Mouse (Mus musculus) MEL (cell line): Measurements from ENCODE around the gene Paqr5. TPM values are rescaled to one million over a fixed set of nuclear protein-coding genes. Genes with fewer than 3 reads are reported as not detected.

Source experiments
- DNase-seq: peaks from one replicate; pipeline ENCODE4 v3.0.0; 2011; ENCODE audit warnings: low read depth, low spot score
- H3K27ac ChIP-seq: 2 replicates; pipeline ENCODE4 v1.5.1; 2012; ENCODE audit warnings: low read depth, mild to moderate bottlenecking, control low read depth, low read length, moderate library complexity; ENCODE audit not compliant: control insufficient read depth
- H3K27me3 ChIP-seq, 2 experiments: fragments of 150-350 bp in 1 of 2; sonication (generic) in 1 of 2; 2 replicates each; pipeline ENCODE4 v1.6.1; 2012; ENCODE audit warnings: low read length in 2 of 2, mild to moderate bottlenecking in 2 of 2, improper control_type of control experiment in 1 of 2, moderate library complexity in 1 of 2; ENCODE audit not compliant: insufficient read depth in 2 of 2, control insufficient read depth in 1 of 2
- H3K36me3 ChIP-seq, 2 experiments: 2 replicates each; pipeline ENCODE4 v1.6.1; 2012 to 2014; ENCODE audit warnings: low read length in 2 of 2, improper control_type of control experiment in 1 of 2, inconsistent platforms in 1 of 2, mild to moderate bottlenecking in 1 of 2; ENCODE audit not compliant: insufficient read depth in 2 of 2, control insufficient read depth in 1 of 2
- H3K4me1 ChIP-seq, 2 experiments: fragments of 150-350 bp in 1 of 2; sonication (generic) in 1 of 2; 2 replicates each; pipeline ENCODE4 v1.6.1; 2012; ENCODE audit warnings: low read length in 2 of 2, improper control_type of control experiment in 1 of 2, mild to moderate bottlenecking in 1 of 2; ENCODE audit not compliant: insufficient read depth in 2 of 2, control insufficient read depth in 1 of 2
- H3K4me3 ChIP-seq, 2 experiments: fragments of 150-350 bp in 1 of 2; sonication (generic) in 1 of 2; 2 replicates each; pipeline ENCODE4 v1.5.1; 2012; ENCODE audit warnings: low read depth in 2 of 2, low read length in 2 of 2, mild to moderate bottlenecking in 2 of 2, moderate library complexity in 2 of 2, control low read depth in 1 of 2, improper control_type of control experiment in 1 of 2; ENCODE audit not compliant: control insufficient read depth in 1 of 2, insufficient read depth in 1 of 2
- H3K79me2 ChIP-seq: 2 replicates; pipeline ENCODE4 v1.6.1; 2012; ENCODE audit warnings: mild to moderate bottlenecking, low read length, moderate library complexity; ENCODE audit not compliant: control insufficient read depth, poor library complexity, insufficient read depth
- H3K9ac ChIP-seq: 2 replicates; pipeline ENCODE4 v1.6.1; 2012; ENCODE audit warnings: low read depth, mild to moderate bottlenecking, control low read depth, low read length, moderate library complexity; ENCODE audit not compliant: control insufficient read depth, poor library complexity, severe bottlenecking
- H3K9me3 ChIP-seq: fragments of 150-350 bp; sonication (generic); replicated peaks from 2 replicates; pipeline ENCODE4 v1.6.1; 2012; ENCODE audit warnings: mild to moderate bottlenecking, low read length, improper control_type of control experiment, moderate library complexity; ENCODE audit not compliant: insufficient read depth
- CHD1 ChIP-seq: IDR thresholded peaks from 2 replicates; pipeline ENCODE4 v1.6.1; 2012; ENCODE audit warnings: low read depth, mild to moderate bottlenecking, inconsistent platforms, low read length, improper control_type of control experiment
- CHD2 ChIP-seq: IDR thresholded peaks from 2 replicates; pipeline ENCODE4 v1.6.1; 2011; ENCODE audit warnings: low read length, improper control_type of control experiment
- CTCF ChIP-seq, 3 experiments: IDR thresholded peaks in 2 of 3; conservative IDR thresholded peaks in 1 of 3; 2 replicates each; pipeline ENCODE4 v1.5.1; 2011 to 2012; ENCODE audit warnings: low read length in 3 of 3, low read depth in 2 of 3, mild to moderate bottlenecking in 2 of 3, improper control_type of control experiment in 1 of 3, inconsistent platforms in 1 of 3, mixed read lengths in 1 of 3, moderate library complexity in 1 of 3; ENCODE audit not compliant: control insufficient read depth in 1 of 3, insufficient read depth in 1 of 3, poor library complexity in 1 of 3, severe bottlenecking in 1 of 3
- EP300 ChIP-seq, 2 experiments: IDR thresholded peaks; 2 replicates each; pipeline ENCODE4 v1.6.1; 2011; ENCODE audit warnings: improper control_type of control experiment in 2 of 2, low read length in 2 of 2, low read depth in 1 of 2, mild to moderate bottlenecking in 1 of 2
- GABPA ChIP-seq: IDR thresholded peaks from 2 replicates; pipeline ENCODE4 v1.6.1; 2012; ENCODE audit warnings: low read depth, mild to moderate bottlenecking, inconsistent platforms, low read length, improper control_type of control experiment, moderate library complexity
- GATA1 ChIP-seq: IDR thresholded peaks from 2 replicates; pipeline ENCODE4 v1.6.1; 2011; ENCODE audit warnings: low read depth, low read length, improper control_type of control experiment
- HCFC1 ChIP-seq: IDR thresholded peaks from 2 replicates; pipeline ENCODE4 v1.6.1; 2012; ENCODE audit warnings: low read depth, mild to moderate bottlenecking, inconsistent platforms, low read length, improper control_type of control experiment, moderate library complexity
- JUND ChIP-seq: IDR thresholded peaks from 2 replicates; pipeline ENCODE4 v1.6.1; 2011; ENCODE audit warnings: low read depth, mild to moderate bottlenecking, improper control_type of control experiment, low read length
- MAFK ChIP-seq: IDR thresholded peaks from 2 replicates; pipeline ENCODE4 v1.6.1; 2011; ENCODE audit warnings: low read depth, mild to moderate bottlenecking, low read length, improper control_type of control experiment, borderline replicate concordance
- MAX ChIP-seq: IDR thresholded peaks from 2 replicates; pipeline ENCODE4 v1.6.1; 2011; ENCODE audit warnings: low read length, improper control_type of control experiment
- MAZ ChIP-seq: IDR thresholded peaks from 2 replicates; pipeline ENCODE4 v1.6.1; 2012; ENCODE audit warnings: low read depth, mild to moderate bottlenecking, inconsistent platforms, low read length, improper control_type of control experiment
- MXI1 ChIP-seq: IDR thresholded peaks from 2 replicates; pipeline ENCODE4 v1.6.1; 2011; ENCODE audit warnings: mild to moderate bottlenecking, low read depth, low read length, improper control_type of control experiment
- MYB ChIP-seq: IDR thresholded peaks from 2 replicates; pipeline ENCODE4 v1.6.1; 2011; ENCODE audit warnings: mild to moderate bottlenecking, low read depth, low read length, improper control_type of control experiment
- MYC ChIP-seq: IDR thresholded peaks from 2 replicates; pipeline ENCODE4 v1.6.1; 2011; ENCODE audit warnings: low read depth, mild to moderate bottlenecking, low read length, improper control_type of control experiment, moderate library complexity
- NRF1 ChIP-seq: IDR thresholded peaks from 2 replicates; pipeline ENCODE4 v1.6.1; 2014; ENCODE audit warnings: low read depth, mild to moderate bottlenecking, inconsistent platforms, low read length, improper control_type of control experiment, moderate library complexity; ENCODE audit not compliant: poor library complexity, insufficient read depth, severe bottlenecking
- POLR2AphosphoS5 ChIP-seq: IDR thresholded peaks from 2 replicates; pipeline ENCODE4 v1.6.1; 2012; ENCODE audit warnings: low read depth, borderline replicate concordance, mild to moderate bottlenecking, inconsistent platforms, low read length, moderate library complexity, mixed read lengths
- RAD21 ChIP-seq: IDR thresholded peaks from 2 replicates; pipeline ENCODE4 v1.6.1; 2011; ENCODE audit warnings: mild to moderate bottlenecking, low read depth, low read length, improper control_type of control experiment
- RCOR1 ChIP-seq: IDR thresholded peaks from 2 replicates; pipeline ENCODE4 v1.6.1; 2012; ENCODE audit warnings: low read depth, mild to moderate bottlenecking, inconsistent platforms, low read length, improper control_type of control experiment
- TBP ChIP-seq: IDR thresholded peaks from 2 replicates; pipeline ENCODE4 v1.8.0; 2011; ENCODE audit warnings: low read depth, low read length, improper control_type of control experiment
- USF1 ChIP-seq: IDR thresholded peaks from 2 replicates; pipeline ENCODE4 v1.6.1; 2014; ENCODE audit warnings: low read depth, mild to moderate bottlenecking, inconsistent platforms, low read length, improper control_type of control experiment, moderate library complexity
- USF2 ChIP-seq, 2 experiments: IDR thresholded peaks; 2 replicates each; pipeline ENCODE4 v1.6.1; 2011 to 2012; ENCODE audit warnings: improper control_type of control experiment in 2 of 2, low read length in 2 of 2, borderline replicate concordance in 1 of 2, inconsistent platforms in 1 of 2, low read depth in 1 of 2, mild to moderate bottlenecking in 1 of 2; ENCODE audit not compliant: insufficient read depth in 1 of 2
- ZMIZ1 ChIP-seq: IDR thresholded peaks from 2 replicates; pipeline ENCODE4 v1.6.1; 2012; ENCODE audit warnings: low read depth, mild to moderate bottlenecking, inconsistent platforms, low read length, improper control_type of control experiment, moderate library complexity
- polyA plus RNA-seq, 2 experiments: library from polyadenylated mRNA; stranded (reverse) in 1 of 2; unstranded in 1 of 2; fragments of >175 nt in 1 of 2; fragments of >200 nt in 1 of 2; gene quantifications; 2 replicates each; pipeline versions ENCODE4 v1.2.1 to v1.2.4; 2012; ENCODE audit warnings: low replicate concordance in 2 of 2, low read depth in 1 of 2; ENCODE audit not compliant: insufficient read length in 2 of 2, insufficient read depth in 1 of 2, missing spikeins in 1 of 2
- total RNA-seq: library from RNA; depleted of rRNA; stranded (reverse); fragments of 300-350 nt; gene quantifications from 2 replicates; pipeline ENCODE4 v1.2.3, GENCODE M21; 2012

The Paqr5 gene
- total and polyA plus RNA-seq, 3 experiments, result 0.04 TPM; not detected in 2

GRCm38 (mm10) chr9:62022961-62023680 is 3.5 kb downstream of the Paqr5 start:
- no peak overlapping the region for H3K27ac ChIP-seq
- no peak overlapping the region for H3K4me3 ChIP-seq
- H3K9me3 ChIP-seq, result no peaks in the 10 kb centered on the region
- H3K27me3 ChIP-seq, result peaks cover 4 to 18% of the 10 kb centered on the region in 2 experiments
- H3K9ac ChIP-seq, result no peak overlapping the region
- no peaks in the 10 kb centered on the region for H3K79me2 ChIP-seq
- no peaks in the 10 kb centered on the region; a peak in 1 of 4 replicates for H3K36me3 ChIP-seq
- TF ChIP-seq MYB, result no peak
- no peak for TF ChIP-seq POLR2AphosphoS5
- TF ChIP-seq CTCF (IDR thresholded peaks at IDR 0.05 in 2 of 3, conservative IDR thresholded peaks at IDR 0.05 in 1 of 3; ENCODE audit: control insufficient read depth in 1 of 3, insufficient read depth in 1 of 3, low read depth in 2 of 3, low read length in 3 of 3, poor library complexity in 1 of 3, severe bottlenecking in 1 of 3), result no peak
- no peak for TF ChIP-seq MYC
- no peak for TF ChIP-seq GATA1
- TF ChIP-seq MAFK, result no peak
- no peak for TF ChIP-seq JUND
- no peak for TF ChIP-seq MXI1
- no peak for TF ChIP-seq RCOR1
- TF ChIP-seq CHD1, result no peak
- no peak for TF ChIP-seq USF2 (IDR thresholded peaks at IDR 0.05; ENCODE audit: borderline replicate concordance in 1 of 2, insufficient read depth in 1 of 2, low read depth in 1 of 2, low read length in 2 of 2)
- no peak for TF ChIP-seq CHD2
- no peak for TF ChIP-seq RAD21
- no peak for TF ChIP-seq USF1
- TF ChIP-seq HCFC1, result no peak
- no peak for DNase-seq
- H3K4me1 ChIP-seq, result 0 out of 4 replicates have a peak, but pooled peaks cover 0 to 9% of the 10 kb centered on the region in 2 experiments

GRCm38 (mm10) chr9:62021583-62022120 is 5.0 kb downstream of the Paqr5 start:
- no peaks in the 10 kb centered on the region for H3K79me2 ChIP-seq
- peaks cover 4 to 13% of the 10 kb centered on the region in 2 experiments; a peak in 3 of 4 replicates for H3K27me3 ChIP-seq
- 0 out of 4 replicates have a peak, but pooled peaks cover 0 to 6% of the 10 kb centered on the region in 2 experiments for H3K4me1 ChIP-seq
- H3K9me3 ChIP-seq, result no peaks in the 10 kb centered on the region
- TF ChIP-seq EP300 (IDR thresholded peaks at IDR 0.05; ENCODE audit: low read depth in 1 of 2, low read length in 2 of 2) (no peak), CHD2 (no peak), GABPA (no peak), GATA1 (no peak), MAFK (no peak), TBP (no peak), ZMIZ1 (no peak), NRF1 (no peak), MAX (no peak), MAZ (no peak), JUND (no peak)
- no peak overlapping the region for H3K27ac ChIP-seq
- H3K36me3 ChIP-seq, result no peaks in the 10 kb centered on the region
- H3K9ac ChIP-seq, result no peak overlapping the region
- H3K4me3 ChIP-seq, result no peak overlapping the region
- no peak for DNase-seq
